Mouse (Mus musculus): ENCODE data around the gene Ap1m1.

DNA sequence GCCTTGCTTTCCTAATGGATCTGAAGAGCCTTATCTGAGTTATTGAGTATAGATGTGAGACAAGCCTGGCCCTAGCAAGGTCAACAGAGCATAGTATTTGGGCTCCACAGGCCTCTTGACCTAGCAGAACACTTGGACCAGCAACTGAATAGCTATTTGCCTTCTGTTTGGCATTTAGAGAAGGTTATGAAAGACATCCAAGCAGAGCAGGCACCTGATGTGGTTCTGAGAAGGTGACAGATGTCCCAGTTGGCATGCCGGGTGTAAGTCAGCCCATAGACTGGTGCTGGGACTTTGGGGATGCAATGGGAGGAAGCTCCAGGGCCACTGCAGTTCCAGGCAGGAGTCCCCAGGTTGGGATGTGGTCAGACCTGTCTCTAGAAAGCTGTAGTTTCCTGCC lies 2.4 kb downstream of the Ap1m1 start:
- TF ChIP-seq POLR2A (IDR thresholded peaks at IDR 0.05; ENCODE audit: low read depth, low read length) (no peak), CTCF (IDR thresholded peaks at IDR 0.05; ENCODE audit: extremely low read depth, insufficient read length, insufficient replicate concordance, low read depth, low read length) (no peak)

All from small intestine, adult 2 months (tissue).